Mouse (Mus musculus) gastrocnemius, postnatal 25 days (tissue): Measurements from ENCODE around the gene Slc39a5. TPM values are rescaled to one million over a fixed set of nuclear protein-coding genes. Genes with fewer than 3 reads are reported as not detected.

Experiments used
- DNase-seq: peaks from one replicate; pipeline ENCODE4 v3.0.0; 2022
- total RNA-seq, 2 experiments: library from RNA; stranded (reverse); gene quantifications; 1 replicate in 1 of 2; 2 replicates in 1 of 2; pipeline ENCODE4 v1.2.3; 2021

The Slc39a5 gene
- total RNA-seq, 2 experiments from 2014 or later = not detected

GRCm38 (mm10) chr10:128409692-128410559, 8.9 kb upstream of the Slc39a5 start:
- peak; percentile 97 for DNase-seq

GRCm38 (mm10) chr10:128408591-128409535, 7.8 kb upstream of the Slc39a5 start:
- DNase-seq = no peak

DNA sequence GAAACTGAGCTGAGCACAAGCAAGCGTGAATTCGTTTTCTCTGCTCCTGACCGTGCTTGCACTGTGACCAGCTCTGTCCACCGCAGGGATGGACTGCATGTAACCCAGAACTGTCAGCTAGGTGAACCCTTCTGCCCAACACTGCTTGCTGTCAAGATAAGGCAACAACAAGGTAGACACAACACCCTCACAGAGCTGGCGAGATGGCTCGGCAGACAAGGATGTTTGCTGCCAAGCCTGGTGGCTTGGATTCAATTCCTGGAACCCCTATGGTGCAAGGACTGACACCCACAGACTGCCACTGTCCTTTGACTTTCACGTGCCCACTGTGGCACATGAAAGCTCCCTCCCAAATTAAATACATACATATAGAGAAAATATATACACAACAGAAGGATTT, 2.9 kb upstream of the Slc39a5 start:
- DNase-seq = no peak

- no peak for DNase-seq
Observed at GRCm38 (mm10) chr10:128401638-128402037, 609 bp upstream of the Slc39a5 start.

GRCm38 (mm10) chr10:128400338-128400737, 691 bp downstream of the Slc39a5 start:
- DNase-seq = no peak

- no peak for DNase-seq
Observed at GRCm38 (mm10) chr10:128397466-128397865, 3.6 kb downstream of the Slc39a5 start.

DNA sequence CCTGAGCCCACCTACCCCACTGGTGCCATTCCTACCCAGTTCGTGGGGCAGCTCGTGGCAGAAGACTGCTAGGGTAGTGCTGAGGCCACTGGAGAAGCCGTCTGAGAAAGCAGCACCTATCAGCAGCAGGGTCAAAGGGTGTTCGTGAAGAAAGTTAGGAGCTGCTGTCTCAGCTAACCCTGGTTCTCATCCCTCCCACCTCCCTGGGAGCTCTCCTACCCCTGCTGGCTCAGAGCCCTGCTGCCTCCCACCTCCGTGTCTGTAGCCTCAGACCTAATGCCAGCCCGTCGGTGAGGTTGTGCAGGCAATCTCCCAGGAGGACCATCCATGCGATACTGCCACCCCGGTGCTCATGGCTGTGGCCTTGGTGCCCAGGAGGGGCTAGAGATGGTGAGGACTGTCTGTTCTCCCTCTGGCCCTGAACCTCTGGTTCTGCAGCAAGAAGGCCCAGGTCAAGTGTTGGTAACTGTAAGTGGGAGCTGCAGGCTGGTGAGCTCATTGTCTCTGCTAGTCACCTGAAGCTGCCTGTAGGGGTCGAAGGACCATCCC, 4.2 kb downstream of the Slc39a5 start:
- no peak for DNase-seq

GRCm38 (mm10) chr10:128396017-128396673, 4.9 kb downstream of the Slc39a5 start:
- DNase-seq = no peak

DNA sequence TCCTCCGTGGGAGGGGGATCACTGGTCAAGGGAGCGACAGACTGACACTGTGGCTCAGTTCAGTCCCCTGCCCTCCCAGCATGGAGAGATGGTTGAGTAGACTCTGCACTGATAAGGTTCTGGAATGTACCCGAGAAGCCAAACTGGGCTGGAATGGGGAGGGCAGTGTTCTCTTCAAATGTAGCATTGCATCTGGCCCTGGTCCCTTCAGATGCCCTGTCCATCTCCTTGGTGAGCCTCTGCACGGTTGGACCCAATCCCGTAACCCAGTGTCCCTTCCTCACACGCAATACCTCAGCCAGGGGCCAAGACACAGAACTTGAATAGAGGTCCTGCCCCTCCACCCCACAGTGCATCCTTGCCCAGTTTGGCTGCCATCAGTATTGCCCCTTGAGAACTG, 9.2 kb downstream of the Slc39a5 start:
- no peak for DNase-seq

- DNase-seq = no peak
Observed at GRCm38 (mm10) chr10:128390366-128390765, 10.7 kb downstream of the Slc39a5 start.

- no peak for DNase-seq
Observed at GRCm38 (mm10) chr10:128389570-128389969, 11.5 kb downstream of the Slc39a5 start.

DNA sequence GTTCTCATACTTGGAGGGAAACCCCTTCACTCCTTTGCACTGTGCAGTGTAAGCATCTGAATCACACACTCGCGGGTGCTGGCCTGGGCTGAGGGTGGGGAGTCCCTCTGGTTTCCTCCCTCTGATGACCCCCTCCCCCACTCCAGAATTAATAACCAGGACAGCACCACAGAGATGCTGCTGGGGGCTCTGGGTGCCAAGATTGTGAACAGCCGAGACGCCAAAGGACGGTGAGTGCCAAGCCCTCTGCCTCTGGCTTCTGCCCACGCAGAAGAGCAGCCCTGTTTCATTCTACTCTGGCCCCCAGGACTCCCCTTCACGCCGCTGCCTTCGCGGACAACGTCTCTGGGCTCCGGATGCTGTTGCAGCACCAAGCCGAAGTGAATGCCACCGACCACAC, 12.1 kb downstream of the Slc39a5 start:
- DNase-seq = no peak

DNA sequence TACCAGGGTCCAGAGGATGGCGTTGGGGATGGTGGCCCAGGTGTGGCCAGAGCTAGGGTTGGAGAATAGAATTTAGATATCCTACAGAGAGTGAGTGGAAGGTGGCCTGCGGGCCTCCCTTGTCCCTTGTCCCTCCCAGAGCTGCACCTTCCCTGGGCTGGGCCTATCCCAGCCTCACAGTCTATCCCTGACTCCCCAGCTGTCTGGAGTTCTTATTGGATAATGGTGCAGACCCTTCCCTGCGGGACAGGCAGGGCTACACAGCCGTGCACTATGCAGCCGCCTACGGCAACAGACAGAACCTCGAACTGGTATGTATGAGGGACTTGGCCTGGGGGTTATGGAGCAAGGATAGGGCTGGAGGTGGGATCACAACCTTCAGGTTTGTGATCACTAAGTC, 15.1 kb downstream of the Slc39a5 start:
- DNase-seq = no peak

DNA sequence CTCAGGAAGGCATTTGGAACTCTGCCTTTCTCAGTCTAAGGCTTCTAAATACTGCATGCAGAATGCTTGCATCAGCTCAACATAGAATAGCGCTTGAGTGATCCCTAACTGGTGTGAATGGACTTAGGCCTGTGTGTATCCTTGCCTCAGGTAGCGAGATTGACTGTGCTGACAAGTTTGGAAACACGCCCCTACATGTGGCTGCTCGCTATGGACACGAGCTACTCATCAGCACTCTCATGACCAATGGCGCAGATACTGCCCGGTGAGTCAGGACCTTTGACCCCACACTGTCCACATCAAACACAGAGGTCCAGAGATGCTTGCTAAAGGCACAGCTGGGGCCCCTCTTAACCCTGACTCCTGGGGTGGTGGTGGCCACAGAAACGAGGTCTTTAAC, 18.5 kb downstream of the Slc39a5 start:
- DNase-seq = no peak

DNA sequence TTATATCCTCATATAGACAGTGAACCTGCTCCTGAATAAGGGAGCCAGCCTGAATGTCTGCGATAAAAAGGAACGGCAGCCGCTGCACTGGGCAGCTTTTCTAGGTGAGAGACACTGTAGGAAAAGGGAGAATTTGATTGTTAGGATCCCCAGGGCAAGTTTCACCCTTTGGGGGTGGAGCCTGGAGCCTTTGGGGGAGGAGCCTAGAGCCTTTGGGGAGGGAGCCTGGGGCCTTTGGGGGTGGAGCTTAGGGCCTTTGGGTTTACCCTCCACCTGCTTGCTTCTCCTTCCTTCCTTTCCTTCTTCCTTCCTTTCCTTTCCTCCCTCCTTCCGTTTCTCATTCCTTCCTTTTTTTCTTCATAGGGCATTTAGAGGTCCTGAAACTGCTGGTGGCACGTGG, 20.5 kb downstream of the Slc39a5 start:
- DNase-seq = no peak

GRCm38 (mm10) chr10:128379260-128379659, 21.8 kb downstream of the Slc39a5 start:
- DNase-seq = peak; percentile 72

GRCm38 (mm10) chr10:128378462-128378861, 22.6 kb downstream of the Slc39a5 start:
- peak; percentile 58 for DNase-seq

DNA sequence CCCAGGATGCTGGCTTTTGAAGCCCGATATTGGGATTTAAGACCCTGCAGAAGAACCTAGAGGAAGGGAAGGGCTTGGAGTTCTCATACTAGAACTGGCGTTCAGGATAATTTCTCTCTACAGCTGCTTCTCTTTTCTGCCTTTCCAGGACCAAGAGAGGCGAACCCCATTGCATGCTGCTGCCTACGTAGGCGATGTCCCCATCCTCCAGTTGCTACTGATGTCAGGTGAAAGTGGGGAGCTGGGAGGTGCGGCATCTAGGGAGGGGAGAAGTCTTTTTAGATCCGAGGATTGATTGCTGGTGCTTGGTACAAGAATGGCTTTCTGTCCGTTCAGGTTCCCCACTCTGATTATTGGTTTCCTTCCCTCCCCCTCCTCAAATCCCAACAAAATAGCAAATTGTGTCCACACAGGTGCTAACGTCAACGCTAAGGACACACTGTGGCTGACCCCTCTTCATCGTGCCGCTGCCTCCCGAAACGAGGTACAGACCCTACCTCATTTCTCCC, 23.0 kb downstream of the Slc39a5 start:
- no peak for DNase-seq

GRCm38 (mm10) chr10:128377222-128377939, 23.6 kb downstream of the Slc39a5 start:
- peak; percentile 48 for DNase-seq

GRCm38 (mm10) chr10:128376455-128377211, 24.4 kb downstream of the Slc39a5 start, which contains the start of gene Ankrd52:
TSS of gene Ankrd52 (plus strand) at chr10:128377115.
- DNase-seq = peak; percentile 90
